Mouse (Mus musculus) kidney, adult 2 months (tissue): ENCODE results near the gene Hoxa3. TPM values are rescaled to one million over a fixed set of nuclear protein-coding genes. Genes with fewer than 3 reads are reported as not detected.
A peak's percentile ranks its signal among the peaks of the same experiment; 100 is the strongest.

Experiments
- DNase-seq: peaks from one replicate; pipeline ENCODE4 v3.0.0; 2021
- H3K27ac ChIP-seq: fragments of 200-500 bp; 2 replicates; pipeline ENCODE4 v1.5.1; 2012; ENCODE audit warnings: low read depth, low read length, control low read depth, inconsistent platforms; ENCODE audit not compliant: insufficient read depth
- H3K27me3 ChIP-seq: fragments of 200-500 bp; replicated peaks from 2 replicates; pipeline ENCODE4 v1.6.1; 2012; ENCODE audit warnings: mild to moderate bottlenecking, moderate library complexity, low read length, inconsistent platforms; ENCODE audit not compliant: control insufficient read depth, insufficient read depth
- H3K36me3 ChIP-seq: fragments of 200-500 bp; 2 replicates; pipeline ENCODE4 v1.6.1; 2012; ENCODE audit warnings: mild to moderate bottlenecking, moderate library complexity, low read length, inconsistent platforms; ENCODE audit not compliant: control insufficient read depth, insufficient read depth
- H3K4me1 ChIP-seq: fragments of 200-500 bp; 2 replicates; pipeline ENCODE4 v1.6.1; 2011; ENCODE audit warnings: low read length; ENCODE audit not compliant: control insufficient read depth, insufficient read depth
- H3K4me3 ChIP-seq: fragments of 200-500 bp; 2 replicates; pipeline ENCODE4 v1.5.1; 2011; ENCODE audit warnings: mild to moderate bottlenecking, low read depth, low read length, control low read depth; ENCODE audit not compliant: insufficient read depth
- CTCF ChIP-seq: fragments of 200-500 bp; conservative IDR thresholded peaks from 2 replicates; pipeline ENCODE4 v1.5.1; 2011; ENCODE audit warnings: low read depth, mild to moderate bottlenecking, control low read depth, low read length, moderate library complexity, mixed read lengths; ENCODE audit not compliant: insufficient read depth, insufficient read length
- POLR2A ChIP-seq: fragments of 200-500 bp; IDR thresholded peaks from one replicate; pipeline ENCODE4 v1.6.1; 2011; ENCODE audit warnings: low read depth, low read length, control low read depth
- WGBS: fragments of 180-500 bp; shearing (Covaris S2); methylation state at CpG from one replicate; pipeline ENCODE4 v1.1.7; 2018; 5-methylcytosine and 5-hydroxymethylcytosine counted together
- polyA plus RNA-seq: library from polyadenylated mRNA; depleted of rRNA; stranded (reverse); fragments of >200 nt; gene quantifications from 2 replicates; pipeline ENCODE4 v1.2.3, GENCODE M21; 2012

The Hoxa3 gene
- polyA plus RNA-seq, 1 experiment = 7.6 TPM

DNA sequence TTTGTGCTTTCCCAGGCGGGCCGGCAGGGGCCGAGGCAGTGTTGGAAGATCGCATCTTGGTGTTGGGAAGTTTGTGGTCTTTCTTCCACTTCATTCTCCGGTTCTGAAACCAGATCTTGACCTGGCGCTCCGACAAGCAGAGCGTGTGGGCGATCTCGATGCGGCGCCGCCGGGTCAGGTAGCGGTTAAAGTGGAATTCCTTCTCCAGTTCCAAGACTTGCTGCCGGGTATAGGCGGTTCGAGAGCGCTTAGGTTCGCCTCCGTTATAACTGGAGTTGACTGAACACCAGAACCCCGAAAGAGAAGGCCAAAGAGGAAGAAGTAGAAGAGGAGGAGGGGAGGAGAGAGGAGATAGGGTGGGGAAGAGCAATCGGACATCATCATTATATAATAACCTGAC lies 22.7 kb downstream of the Hoxa3 start:
- DNase-seq = peak; percentile 41
- TF ChIP-seq POLR2A (no peak), CTCF (no peak)
- H3K4me1 ChIP-seq = peaks cover 32% of the 10 kb centered on the region
- H3K27me3 ChIP-seq = no peaks in the 10 kb centered on the region
- no peaks in the 10 kb centered on the region for H3K36me3 ChIP-seq
- 29% methylated on average over 23 of the region's 23 CpGs for WGBS
- peak overlapping the region; percentile 19; the same call in 1 of the 2 replicates for H3K27ac ChIP-seq
- H3K4me3 ChIP-seq = no peak overlapping the region

GRCm38 (mm10) chr6:52189909-52190308 lies 23.2 kb downstream of the Hoxa3 start:
- 41% methylated on average over 8 of the region's 8 CpGs for WGBS
- no peak overlapping the region for H3K4me3 ChIP-seq
- H3K36me3 ChIP-seq = no peaks in the 10 kb centered on the region
- peaks cover 31% of the 10 kb centered on the region for H3K4me1 ChIP-seq
- DNase-seq = peak; percentile 64
- TF ChIP-seq CTCF = no peak
- no peak for TF ChIP-seq POLR2A
- peak overlapping the region; percentile 19 for H3K27ac ChIP-seq
- no peaks in the 10 kb centered on the region for H3K27me3 ChIP-seq

DNA sequence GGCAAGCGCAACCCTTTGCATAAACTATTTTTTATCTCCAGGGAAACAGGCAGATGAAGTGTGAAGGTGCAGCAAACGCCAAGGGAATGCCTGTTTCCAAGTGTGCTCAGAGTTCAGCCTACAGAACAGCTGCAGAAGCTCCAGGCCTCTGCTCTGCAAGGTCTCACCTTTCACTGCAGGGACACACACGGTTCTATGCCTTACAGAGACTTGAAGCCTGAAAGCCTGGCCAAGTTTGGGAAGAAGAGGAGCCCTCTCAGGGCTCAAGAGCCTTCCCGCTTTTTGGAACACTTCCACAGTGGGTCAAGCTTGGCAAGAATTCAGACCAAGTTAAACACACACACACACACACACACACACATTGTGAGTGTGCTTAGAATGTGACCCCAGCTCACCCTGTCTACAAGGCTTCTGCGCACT lies 24.0 kb downstream of the Hoxa3 start:
- Histone ChIP-seq H3K4me1 (peaks cover 35% of the 10 kb centered on the region), H3K36me3 (no peaks in the 10 kb centered on the region), H3K27me3 (no peaks in the 10 kb centered on the region), H3K27ac (0 out of 2 replicates have a peak overlapping the region, but pooled peaks have one; percentile 1), H3K4me3 (no peak overlapping the region)
- WGBS = 25% methylated on average over 5 of the region's 5 CpGs
- TF ChIP-seq POLR2A (no peak), CTCF (no peak)
- DNase-seq = peak; percentile 60

GRCm38 (mm10) chr6:52186500-52186899 lies 26.6 kb downstream of the Hoxa3 start:
- H3K4me1 ChIP-seq = peaks cover 36% of the 10 kb centered on the region
- H3K27ac ChIP-seq = no peak overlapping the region
- TF ChIP-seq POLR2A (no peak), CTCF (no peak)
- 60% methylated on average over 1 of the region's 1 CpGs for WGBS
- DNase-seq = peak; percentile 25
- no peak overlapping the region for H3K4me3 ChIP-seq
- H3K36me3 ChIP-seq = no peaks in the 10 kb centered on the region
- no peaks in the 10 kb centered on the region for H3K27me3 ChIP-seq

GRCm38 (mm10) chr6:52185834-52186233 lies 27.3 kb downstream of the Hoxa3 start:
- Histone ChIP-seq H3K4me1 (peaks cover 41% of the 10 kb centered on the region), H3K36me3 (no peaks in the 10 kb centered on the region), H3K4me3 (no peak overlapping the region), H3K27me3 (no peaks in the 10 kb centered on the region), H3K27ac (no peak overlapping the region)
- WGBS = 31% methylated on average over 3 of the region's 3 CpGs
- peak; percentile 56 for DNase-seq
- no peak for TF ChIP-seq POLR2A
- no peak for TF ChIP-seq CTCF

DNA sequence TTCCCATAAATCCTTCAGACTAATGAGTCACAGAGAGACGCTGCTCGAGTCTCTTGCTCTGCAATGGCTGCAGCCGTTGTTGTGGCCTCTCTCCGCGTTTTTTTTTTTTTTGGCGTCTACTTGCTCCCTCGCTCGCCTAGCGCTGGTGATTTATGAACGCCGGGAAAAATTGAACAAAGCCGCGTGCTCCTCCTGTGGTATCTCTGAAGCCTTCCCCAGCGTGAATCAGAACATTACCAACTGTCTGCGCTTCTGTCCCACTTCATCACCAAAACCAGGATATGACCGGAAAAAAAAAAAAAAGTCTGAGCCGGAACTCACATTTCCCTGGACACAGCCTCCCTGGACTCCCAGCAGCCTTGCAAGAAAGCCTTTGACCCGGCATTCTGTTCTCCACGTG lies 27.9 kb downstream of the Hoxa3 start:
- H3K4me1 ChIP-seq = peaks cover 37% of the 10 kb centered on the region
- 16% methylated on average over 19 of the region's 19 CpGs for WGBS
- no peak overlapping the region for H3K27ac ChIP-seq
- no peak overlapping the region for H3K4me3 ChIP-seq
- TF ChIP-seq CTCF (no peak), POLR2A (no peak)
- peak; percentile 72 for DNase-seq
- no peaks in the 10 kb centered on the region for H3K27me3 ChIP-seq
- H3K36me3 ChIP-seq = no peaks in the 10 kb centered on the region

DNA sequence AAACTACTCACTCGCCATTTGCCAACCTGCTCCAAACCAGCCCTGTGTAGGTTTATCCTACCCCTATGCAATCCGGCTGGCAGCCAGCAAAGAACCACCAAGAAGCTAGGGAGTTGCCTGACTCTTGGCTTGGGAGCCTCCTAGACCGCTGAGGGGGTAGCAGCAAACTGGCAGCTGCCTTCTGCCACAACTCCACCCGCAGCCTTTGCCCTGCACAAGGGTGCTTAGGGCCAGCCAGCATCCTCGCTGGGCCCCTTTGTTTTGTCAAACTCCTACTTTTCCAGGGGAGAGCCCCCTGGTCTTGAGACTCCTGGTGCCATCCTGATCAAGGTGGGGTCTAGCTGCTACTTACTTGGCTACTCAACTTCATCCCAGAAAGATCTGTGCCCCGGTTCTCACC lies 28.5 kb downstream of the Hoxa3 start:
- Histone ChIP-seq H3K4me3 (no peak overlapping the region), H3K36me3 (no peaks in the 10 kb centered on the region), H3K4me1 (peaks cover 35% of the 10 kb centered on the region), H3K27ac (no peak overlapping the region), H3K27me3 (no peaks in the 10 kb centered on the region)
- TF ChIP-seq POLR2A (no peak), CTCF (no peak)
- peak; percentile 47 for DNase-seq
- 42% methylated on average over 6 of the region's 6 CpGs for WGBS
